Comparison of ENCODE assay signal across 21 mouse cellular contexts in genomic region chr4:73980454-73980853, GRCm38 (mm10). TPM values are rescaled to one million over a fixed set of nuclear protein-coding genes. Genes with fewer than 3 reads are reported as not detected.
DNase-seq lines count a peak whose midpoint lies in the region; ATAC-seq lines count a peak whose summit lies in the region.
"Had no signal": no experiment of that assay in that cellular context is flagged by ENCODE, and none has a peak within 500 bp of the region (broad histone marks: within the 10 kb centered on the region; RNA-seq: fewer than 3 reads in every experiment).

No protein-coding gene starts in this region.

- no peak overlapping the region for H3K4me2 ChIP-seq in midbrain, embryonic 13.5 days (replicated peaks)
- H3K4me2 ChIP-seq: forebrain, embryonic 13.5 days; hindbrain, embryonic 12.5 days; intestine, embryonic 15.5 days; kidney, embryonic 15.5 days; liver, embryonic 12.5 days; lung, embryonic 14.5 days; midbrain, embryonic 12.5 days had no signal

- 89% methylated on average over 3 of the region's 3 CpGs for WGBS in midbrain, embryonic 13.5 days

- DNase-seq in cerebellum, postnatal 10 days, result peak; percentile 89 to 91
- DNase-seq in cerebellum, adult 8-10 months, result no peak
- DNase-seq in heart, adult 18-20 months, result peak; percentile 21 to 33
- DNase-seq in heart, postnatal 36 days, result no peak
- peak; percentile 9 for DNase-seq in Muller cell, postnatal 12 days (ENCODE audit: inconsistent ontology term)
- DNase-seq in gastrocnemius, adult 8-10 months (ENCODE audit: low spot score in 2 of 2), result peak; percentile 4 to 58
- DNase-seq: lung, embryonic 14.5 days; lung, postnatal 4 days; thymus, postnatal 4 days had no signal

- no peaks in the 10 kb centered on the region for H3K36me3 ChIP-seq in midbrain, embryonic 13.5 days
- H3K36me3 ChIP-seq: hindbrain, embryonic 12.5 days; intestine, embryonic 15.5 days; kidney, embryonic 15.5 days; liver, embryonic 12.5 days; midbrain, embryonic 12.5 days had no signal

- H3K27me3 ChIP-seq in midbrain, embryonic 13.5 days, result no peaks in the 10 kb centered on the region
- H3K27me3 ChIP-seq: forebrain, embryonic 13.5 days; hindbrain, embryonic 12.5 days; intestine, embryonic 15.5 days; kidney, embryonic 15.5 days; liver, embryonic 12.5 days; midbrain, embryonic 12.5 days had no signal

- H3K9ac ChIP-seq in midbrain, embryonic 13.5 days (replicated peaks), result no peak overlapping the region
- H3K9ac ChIP-seq: forebrain, embryonic 13.5 days; hindbrain, embryonic 12.5 days; intestine, embryonic 15.5 days; kidney, embryonic 15.5 days; liver, embryonic 12.5 days; lung, embryonic 14.5 days; midbrain, embryonic 12.5 days had no signal

- H3K4me3 ChIP-seq in midbrain, embryonic 13.5 days (replicated peaks), result no peak overlapping the region
- H3K4me3 ChIP-seq: forebrain, embryonic 13.5 days; hindbrain, embryonic 12.5 days; intestine, embryonic 15.5 days; kidney, embryonic 15.5 days; liver, embryonic 12.5 days; midbrain, embryonic 12.5 days had no signal

- intact Hi-C loops in heart, postnatal 36 days (cut with DNase I), result no loop called here

- no peak for ATAC-seq in midbrain, embryonic 13.5 days
- ATAC-seq: forebrain, embryonic 13.5 days; intestine, embryonic 15.5 days; liver, embryonic 12.5 days had no signal

- no peaks in the 10 kb centered on the region for H3K9me3 ChIP-seq in midbrain, embryonic 13.5 days
- H3K9me3 ChIP-seq: forebrain, embryonic 13.5 days; hindbrain, embryonic 12.5 days; intestine, embryonic 15.5 days; kidney, embryonic 15.5 days; liver, embryonic 12.5 days; midbrain, embryonic 12.5 days had no signal

- no peak overlapping the region for H3K27ac ChIP-seq in midbrain, embryonic 13.5 days
- H3K27ac ChIP-seq: forebrain, embryonic 13.5 days; hindbrain, embryonic 12.5 days; intestine, embryonic 15.5 days; kidney, embryonic 15.5 days; liver, embryonic 12.5 days; midbrain, embryonic 12.5 days had no signal

- H3K4me1 ChIP-seq in midbrain, embryonic 13.5 days (replicated peaks), result no peaks in the 10 kb centered on the region
- H3K4me1 ChIP-seq: forebrain, embryonic 13.5 days; hindbrain, embryonic 12.5 days; intestine, embryonic 15.5 days; kidney, embryonic 15.5 days; liver, embryonic 12.5 days; midbrain, embryonic 12.5 days had no signal

RNA-seq across cellular contexts. Expression of gene 2310002L09Rik, which starts 29.8 kb away (rescaled TPM):
- total RNA-seq in heart, adult 18-20 months (2021), result 10 to 100 TPM; 53.7 to 59.1 TPM
- total RNA-seq in heart, postnatal 36 days (2021), result 10 to 100 TPM; 25.1 to 27.3 TPM
- total RNA-seq in gastrocnemius, adult 8-10 months (2022), result 100 to 1,000 TPM; 119 to 147 (median 137) TPM
- not detected in 2 replicates for polyA plus RNA-seq in midbrain, embryonic 13.5 days (2015; fragmentation: Nextera tagmentation; extraction: Ambion mirVana)
- total RNA-seq: neutrophil, adult 5-6 weeks had no signal
- polyA plus RNA-seq: forebrain, embryonic 13.5 days; intestine, embryonic 15.5 days; liver, embryonic 12.5 days; lung, embryonic 14.5 days; midbrain, embryonic 12.5 days; small intestine, adult 2 months had no signal

RNA-seq across cellular contexts. Expression of gene Frmd3, which starts 32.8 kb away (rescaled TPM):
- under 1 TPM; 0.12 to 0.23 TPM for total RNA-seq in heart, adult 18-20 months (2021)
- under 1 TPM in 1 of 2 experiments, not detected in 1; 0.25 TPM for total RNA-seq in heart, postnatal 36 days (2021)
- total RNA-seq in gastrocnemius, adult 8-10 months (2022), result under 1 TPM; 0.07 to 0.43 (median 0.20) TPM
- polyA plus RNA-seq in midbrain, embryonic 13.5 days (2015; fragmentation: Nextera tagmentation; extraction: Ambion mirVana), result 18.4 and 19.8 TPM in 2 replicates
- total RNA-seq: neutrophil, adult 5-6 weeks had no signal

RNA-seq across cellular contexts. Expression of gene Gm11756, which starts 59.9 kb away (rescaled TPM):
- total RNA-seq in heart, adult 18-20 months (2021), result 1 to 10 TPM; 5.8 to 6.9 TPM
- total RNA-seq in heart, postnatal 36 days (2021), result 1 to 10 TPM; 1.4 to 2.5 TPM
- 1 to 10 TPM in 3 of 4 experiments, under 1 TPM in 1; 0.78 to 1.9 (median 1.2) TPM for total RNA-seq in gastrocnemius, adult 8-10 months (2022)
- not detected in 2 replicates for polyA plus RNA-seq in midbrain, embryonic 13.5 days (2015; fragmentation: Nextera tagmentation; extraction: Ambion mirVana)
- total RNA-seq: adrenal gland, postnatal 4 days; neutrophil, adult 5-6 weeks had no signal
- polyA plus RNA-seq: forebrain, embryonic 13.5 days; heart, embryonic 14.5 days; hindbrain, embryonic 12.5 days; intestine, embryonic 15.5 days; kidney, embryonic 15.5 days; limb, embryonic 11.5 days; liver, embryonic 12.5 days; lung, embryonic 14.5 days; midbrain, embryonic 12.5 days; small intestine, adult 2 months had no signal

Comparison
In these comparisons a context has a peak if more than half of its experiments do, and no peak if none do; other contexts are left out.
1. DNase-seq: peak in cerebellum, postnatal 10 days (2 of 2), heart, adult 18-20 months (2 of 2), Muller cell, postnatal 12 days (single experiment) and gastrocnemius, adult 8-10 months (2 of 2); none in cerebellum, adult 8-10 months (single experiment) and heart, postnatal 36 days (0 of 2).